Mouse (Mus musculus) limb, embryonic 11.5 days (tissue): ENCODE results near the gene Tldc2. TPM values are rescaled to one million over a fixed set of nuclear protein-coding genes. Genes with fewer than 3 reads are reported as not detected.

Experiments
- ATAC-seq: fragments of 200-750 bp; cut with Nextera tagmentation; 2 replicates; pipeline ENCODE4 v1.8.0; 2017; ENCODE audit warnings: low read depth; ENCODE audit not compliant: insufficient number of reproducible peaks, low FRiP score, low TSS enrichment
- DNase-seq: peaks from one replicate; pipeline ENCODE4 v3.0.0-alpha.2; 2015; ENCODE audit warnings: low spot score
- H3K27ac ChIP-seq: fragments of 300-500 bp; sonication (generic); replicated peaks from 2 replicates; pipeline ENCODE4 v1.5.1; 2014; ENCODE audit warnings: low read depth, mild to moderate bottlenecking, low read length
- H3K27me3 ChIP-seq: fragments of 300-500 bp; sonication (generic); 2 replicates; pipeline ENCODE4 v1.6.1; 2014; ENCODE audit warnings: mild to moderate bottlenecking, low read length, mixed read lengths; ENCODE audit not compliant: control insufficient read depth, insufficient read depth
- H3K36me3 ChIP-seq: fragments of 300-500 bp; sonication (generic); 2 replicates; pipeline ENCODE4 v1.6.1; 2014; ENCODE audit warnings: mild to moderate bottlenecking, low read length, moderate library complexity, mixed read lengths; ENCODE audit not compliant: control insufficient read depth, insufficient read depth
- H3K4me1 ChIP-seq: fragments of 300-500 bp; sonication (generic); 2 replicates; pipeline ENCODE4 v1.6.1; 2014; ENCODE audit warnings: low read length, mixed read lengths; ENCODE audit not compliant: control insufficient read depth, insufficient read depth
- H3K4me2 ChIP-seq: fragments of 300-500 bp; sonication (generic); 2 replicates; pipeline ENCODE4 v1.6.1; 2014; ENCODE audit warnings: low read depth, mild to moderate bottlenecking, moderate library complexity; ENCODE audit not compliant: severe bottlenecking
- H3K4me3 ChIP-seq: fragments of 300-500 bp; sonication (generic); 2 replicates; pipeline ENCODE4 v1.5.1; 2014; ENCODE audit warnings: low read depth, low read length
- H3K9ac ChIP-seq: fragments of 300-500 bp; sonication (generic); 2 replicates; pipeline ENCODE4 v1.6.1; 2014; ENCODE audit warnings: mild to moderate bottlenecking, low read length
- H3K9me3 ChIP-seq: fragments of 300-500 bp; sonication (generic); 2 replicates; pipeline ENCODE4 v1.6.1; 2016; ENCODE audit warnings: low read length; ENCODE audit not compliant: control insufficient read depth
- WGBS: fragments of 180-500 bp; shearing (Covaris S2); extraction: QIAGEN DNeasy Blood & Tissue Kit; methylation state at CpG from one replicate; pipeline ENCODE4 v1.1.7; 2014; 5-methylcytosine and 5-hydroxymethylcytosine counted together
- polyA plus RNA-seq: library from polyadenylated mRNA; unstranded; fragments of >200 nt; fragmentation: Nextera tagmentation; extraction: Ambion mirVana; gene quantifications from 2 replicates; pipeline ENCODE4 v1.2.1, GENCODE M21; 2014

The Tldc2 gene
- not detected in 2 replicates for polyA plus RNA-seq

- no peak for DNase-seq
- H3K4me3 ChIP-seq = no peak within 1 kb of the TSS
- no peak within 1 kb of the TSS for H3K9ac ChIP-seq
- no peaks in the 10 kb centered on the region for H3K4me1 ChIP-seq
- H3K36me3 ChIP-seq = no peaks in the 10 kb centered on the region
- 82% methylated on average over 8 of the region's 8 CpGs for WGBS
- no peaks in the 10 kb centered on the region for H3K9me3 ChIP-seq
- no peaks in the 10 kb centered on the region for H3K27me3 ChIP-seq
- H3K4me2 ChIP-seq = no peak within 1 kb of the TSS
- ATAC-seq = no peak
- no peak within 1 kb of the TSS for H3K27ac ChIP-seq
Observed at GRCm38 (mm10) chr2:157086796-157087195, at the start of gene Tldc2. Tldc2 (plus strand) TSS chr2:157087055.

GRCm38 (mm10) chr2:157037303-157037702 lies 49.6 kb upstream of the Tldc2 start:
- Histone ChIP-seq H3K4me1 (no peaks in the 10 kb centered on the region), H3K4me2 (no peak overlapping the region), H3K4me3 (no peak overlapping the region), H3K27me3 (no peaks in the 10 kb centered on the region), H3K9ac (no peak overlapping the region), H3K27ac (no peak overlapping the region), H3K9me3 (no peaks in the 10 kb centered on the region), H3K36me3 (peaks cover 21% of the 10 kb centered on the region)
- ATAC-seq = no peak
- 85% methylated on average over 9 of the region's 9 CpGs for WGBS
- no peak for DNase-seq

- H3K4me1 ChIP-seq = no peaks in the 10 kb centered on the region
- H3K27ac ChIP-seq = no peak overlapping the region
- H3K9me3 ChIP-seq = no peaks in the 10 kb centered on the region
- H3K36me3 ChIP-seq = peaks cover 25% of the 10 kb centered on the region
- no peak overlapping the region for H3K4me2 ChIP-seq
- DNase-seq (no peak), ATAC-seq (no peak; the same call in 1 of the 2 replicates)
- H3K9ac ChIP-seq = no peak overlapping the region
- H3K4me3 ChIP-seq = no peak overlapping the region
- WGBS = 93% methylated on average over 50 of the region's 50 CpGs
- H3K27me3 ChIP-seq = no peaks in the 10 kb centered on the region
Observed at GRCm38 (mm10) chr2:157039900-157040648, 46.8 kb upstream of the Tldc2 start.

GRCm38 (mm10) chr2:157040649-157041046 lies 46.2 kb upstream of the Tldc2 start:
- no peak overlapping the region for H3K9ac ChIP-seq
- WGBS = 86% methylated on average over 17 of the region's 17 CpGs
- H3K4me2 ChIP-seq = no peak overlapping the region
- no peak overlapping the region for H3K4me3 ChIP-seq
- no peak overlapping the region for H3K27ac ChIP-seq
- no peaks in the 10 kb centered on the region for H3K9me3 ChIP-seq
- H3K4me1 ChIP-seq = no peaks in the 10 kb centered on the region
- no peaks in the 10 kb centered on the region for H3K27me3 ChIP-seq
- no peak for DNase-seq
- H3K36me3 ChIP-seq = peaks cover 25% of the 10 kb centered on the region
- ATAC-seq = no peak

GRCm38 (mm10) chr2:157041421-157041820 lies 45.4 kb upstream of the Tldc2 start:
- no peak for ATAC-seq
- no peak overlapping the region for H3K4me3 ChIP-seq
- H3K36me3 ChIP-seq = peaks cover 33% of the 10 kb centered on the region
- no peak overlapping the region for H3K27ac ChIP-seq
- H3K27me3 ChIP-seq = no peaks in the 10 kb centered on the region
- H3K9me3 ChIP-seq = no peaks in the 10 kb centered on the region
- H3K9ac ChIP-seq = no peak overlapping the region
- H3K4me1 ChIP-seq = no peaks in the 10 kb centered on the region
- 92% methylated on average over 7 of the region's 7 CpGs for WGBS
- no peak overlapping the region for H3K4me2 ChIP-seq
- DNase-seq = no peak

GRCm38 (mm10) chr2:157043556-157043955 lies 43.3 kb upstream of the Tldc2 start:
- Histone ChIP-seq H3K9ac (no peak overlapping the region), H3K36me3 (peaks cover 28% of the 10 kb centered on the region), H3K27ac (no peak overlapping the region)

GRCm38 (mm10) chr2:157043987-157044386 lies 42.9 kb upstream of the Tldc2 start:
- Histone ChIP-seq H3K27ac (no peak overlapping the region), H3K9ac (no peak overlapping the region), H3K4me2 (no peak overlapping the region), H3K4me3 (no peak overlapping the region), H3K4me1 (no peaks in the 10 kb centered on the region), H3K27me3 (no peaks in the 10 kb centered on the region), H3K9me3 (no peaks in the 10 kb centered on the region), H3K36me3 (peaks cover 30% of the 10 kb centered on the region)
- ATAC-seq (no peak), DNase-seq (peak; percentile 33)

More at GRCm38 (mm10) chr2:157043556-157043955, 43.3 kb upstream of the Tldc2 start:
- no peak overlapping the region for H3K4me3 ChIP-seq
- no peaks in the 10 kb centered on the region for H3K4me1 ChIP-seq
- H3K27me3 ChIP-seq = no peaks in the 10 kb centered on the region
- no peak for ATAC-seq
- no peaks in the 10 kb centered on the region for H3K9me3 ChIP-seq
- no peak overlapping the region for H3K4me2 ChIP-seq
- no peak for DNase-seq
- 89% methylated on average over 8 of the region's 8 CpGs for WGBS

- Histone ChIP-seq H3K27ac (no peak overlapping the region), H3K4me2 (no peak overlapping the region), H3K27me3 (no peaks in the 10 kb centered on the region), H3K36me3 (peaks cover 19% of the 10 kb centered on the region), H3K9ac (no peak overlapping the region), H3K4me3 (no peak overlapping the region), H3K9me3 (no peaks in the 10 kb centered on the region), H3K4me1 (no peaks in the 10 kb centered on the region)
- DNase-seq (no peak), ATAC-seq (no peak)
- WGBS = 90% methylated on average over 2 of the region's 2 CpGs
Observed at GRCm38 (mm10) chr2:157045932-157046331, 40.9 kb upstream of the Tldc2 start.

- H3K36me3 ChIP-seq = peaks cover 15% of the 10 kb centered on the region
- no peaks in the 10 kb centered on the region for H3K4me1 ChIP-seq
- ATAC-seq (no peak), DNase-seq (no peak)
- H3K9ac ChIP-seq = no peak overlapping the region
- no peak overlapping the region for H3K27ac ChIP-seq
- no peak overlapping the region for H3K4me2 ChIP-seq
- H3K27me3 ChIP-seq = no peaks in the 10 kb centered on the region
- 89% methylated on average over 5 of the region's 5 CpGs for WGBS
- H3K9me3 ChIP-seq = no peaks in the 10 kb centered on the region
- no peak overlapping the region for H3K4me3 ChIP-seq
Observed at GRCm38 (mm10) chr2:157046956-157047355, 39.9 kb upstream of the Tldc2 start.
